Mouse (Mus musculus): ENCODE data around the gene Hpse2.

Hpse2 gene

GRCm38 (mm10) chr19:42779531-42780155, 608.5 kb downstream of the Hpse2 start, which contains the start of gene Hps1:
Gene Hps1, minus strand, starts transcription at chr19:42779978.
- peak; percentile 79 to 81 for DNase-seq (ENCODE audit: low spot score in 2 of 2)

- no peak for DNase-seq (ENCODE audit: low spot score in 2 of 2)
These were observed 610.4 kb downstream of the Hpse2 start for GRCm38 (mm10) chr19:42777801-42778200.

- no peak for DNase-seq (ENCODE audit: low spot score in 2 of 2)
These were observed 611.3 kb downstream of the Hpse2 start for GRCm38 (mm10) chr19:42776813-42777212.

GRCm38 (mm10) chr19:42770141-42770872, 617.8 kb downstream of the Hpse2 start:
- no peak for DNase-seq (ENCODE audit: low spot score in 2 of 2)

GRCm38 (mm10) chr19:42769648-42770047, 618.5 kb downstream of the Hpse2 start:
- no peak for DNase-seq (ENCODE audit: low spot score in 2 of 2)

- no peak for DNase-seq (ENCODE audit: low spot score in 2 of 2)
These were observed 620.8 kb downstream of the Hpse2 start for GRCm38 (mm10) chr19:42767361-42767760.

- DNase-seq (ENCODE audit: low spot score in 2 of 2) = no peak
These were observed 623.8 kb downstream of the Hpse2 start for GRCm38 (mm10) chr19:42764398-42764797.

GRCm38 (mm10) chr19:42756671-42757070, 631.5 kb downstream of the Hpse2 start:
- DNase-seq (ENCODE audit: low spot score in 2 of 2) = no peak

GRCm38 (mm10) chr19:42755148-42755870, 632.8 kb downstream of the Hpse2 start:
- DNase-seq (ENCODE audit: low spot score in 2 of 2) = no peak

- DNase-seq (ENCODE audit: low spot score in 2 of 2) = no peak
These were observed 634.8 kb downstream of the Hpse2 start for GRCm38 (mm10) chr19:42753141-42753917.

- DNase-seq (ENCODE audit: low spot score in 2 of 2) = peak; percentile 29 to 31
These were observed 635.7 kb downstream of the Hpse2 start, which contains the start of gene Pyroxd2 for GRCm38 (mm10) chr19:42752363-42752931. Gene Pyroxd2, minus strand, starts transcription at chr19:42752775.

GRCm38 (mm10) chr19:42750196-42750595, 638.0 kb downstream of the Hpse2 start:
- DNase-seq (ENCODE audit: low spot score in 2 of 2) = no peak

- DNase-seq (ENCODE audit: low spot score in 2 of 2) = no peak
These were observed 641.5 kb downstream of the Hpse2 start for GRCm38 (mm10) chr19:42746702-42747101.

- DNase-seq (ENCODE audit: low spot score in 2 of 2) = no peak
These were observed 642.3 kb downstream of the Hpse2 start for GRCm38 (mm10) chr19:42745869-42746224.

GRCm38 (mm10) chr19:42745084-42745868, 642.9 kb downstream of the Hpse2 start:
- no peak for DNase-seq (ENCODE audit: low spot score in 2 of 2)

- peak; percentile 35 to 61 for DNase-seq (ENCODE audit: low spot score in 2 of 2)
These were observed 644.0 kb downstream of the Hpse2 start for GRCm38 (mm10) chr19:42744162-42744586.

GRCm38 (mm10) chr19:42743261-42743660, 644.9 kb downstream of the Hpse2 start:
- no peak for DNase-seq (ENCODE audit: low spot score in 2 of 2)

- no peak for DNase-seq (ENCODE audit: low spot score in 2 of 2)
These were observed 646.3 kb downstream of the Hpse2 start for GRCm38 (mm10) chr19:42741884-42742283.

- no peak for DNase-seq (ENCODE audit: low spot score in 2 of 2)
These were observed 647.8 kb downstream of the Hpse2 start for GRCm38 (mm10) chr19:42740163-42740899.

GRCm38 (mm10) chr19:42739734-42740133, 648.4 kb downstream of the Hpse2 start:
- DNase-seq (ENCODE audit: low spot score in 2 of 2) = no peak

Data from frontal cortex, postnatal 25 days (tissue).